Mouse (Mus musculus) limb, embryonic 12.5 days (tissue): ENCODE measurements around the gene Acadsb. TPM values are rescaled to one million over a fixed set of nuclear protein-coding genes. Genes with fewer than 3 reads are reported as not detected.
A peak's percentile ranks its signal among the peaks of the same experiment; 100 is the strongest.
"Not testable (repeated sequence)": the region's sequence is repeated elsewhere in the genome, so short reads cannot be mapped to it uniquely, and the experiment has no call there.

Source experiments
- ATAC-seq: fragments of 200-750 bp; cut with Nextera tagmentation; 2 replicates; pipeline ENCODE4 v1.8.0; 2017; ENCODE audit warnings: low read depth, moderate TSS enrichment; ENCODE audit not compliant: insufficient number of reproducible peaks, insufficient read depth, low FRiP score, low TSS enrichment
- H3K27ac ChIP-seq: fragments of 300-500 bp; sonication (generic); 2 replicates; pipeline ENCODE4 v1.5.1; 2016; ENCODE audit warnings: mild to moderate bottlenecking, moderate library complexity
- H3K27me3 ChIP-seq: fragments of 300-500 bp; sonication (generic); 2 replicates; pipeline ENCODE4 v1.6.1; 2016; ENCODE audit warnings: mild to moderate bottlenecking, moderate library complexity
- H3K36me3 ChIP-seq: fragments of 300-500 bp; sonication (generic); 2 replicates; pipeline ENCODE4 v1.6.1; 2016; ENCODE audit warnings: mild to moderate bottlenecking, moderate library complexity
- H3K4me1 ChIP-seq: fragments of 300-500 bp; sonication (generic); replicated peaks from 2 replicates; pipeline ENCODE4 v1.6.1; 2016
- H3K4me2 ChIP-seq: fragments of 300-500 bp; sonication (generic); 2 replicates; pipeline ENCODE4 v1.6.1; 2016; ENCODE audit warnings: mild to moderate bottlenecking, moderate library complexity
- H3K4me3 ChIP-seq: fragments of 300-500 bp; sonication (generic); replicated peaks from 2 replicates; pipeline ENCODE4 v1.5.1; 2016; ENCODE audit warnings: mild to moderate bottlenecking
- H3K9ac ChIP-seq: fragments of 300-500 bp; sonication (generic); replicated peaks from 2 replicates; pipeline ENCODE4 v1.6.1; 2016; ENCODE audit warnings: mild to moderate bottlenecking, moderate library complexity
- H3K9me3 ChIP-seq: fragments of 300-500 bp; sonication (generic); 2 replicates; pipeline ENCODE4 v1.6.1; 2016; ENCODE audit warnings: mild to moderate bottlenecking, moderate library complexity
- WGBS: fragments of 180-500 bp; shearing (Covaris S2); methylation state at CpG from one replicate; pipeline ENCODE4 v1.1.7; 2016; 5-methylcytosine and 5-hydroxymethylcytosine counted together
- polyA plus RNA-seq: library from polyadenylated mRNA; unstranded; fragments of >200 nt; fragmentation: Nextera tagmentation; extraction: Ambion mirVana; gene quantifications from 2 replicates; pipeline ENCODE4 v1.2.1, GENCODE M21; 2016

Acadsb gene
- 83.0 and 84.0 TPM in 2 replicates for polyA plus RNA-seq

DNA sequence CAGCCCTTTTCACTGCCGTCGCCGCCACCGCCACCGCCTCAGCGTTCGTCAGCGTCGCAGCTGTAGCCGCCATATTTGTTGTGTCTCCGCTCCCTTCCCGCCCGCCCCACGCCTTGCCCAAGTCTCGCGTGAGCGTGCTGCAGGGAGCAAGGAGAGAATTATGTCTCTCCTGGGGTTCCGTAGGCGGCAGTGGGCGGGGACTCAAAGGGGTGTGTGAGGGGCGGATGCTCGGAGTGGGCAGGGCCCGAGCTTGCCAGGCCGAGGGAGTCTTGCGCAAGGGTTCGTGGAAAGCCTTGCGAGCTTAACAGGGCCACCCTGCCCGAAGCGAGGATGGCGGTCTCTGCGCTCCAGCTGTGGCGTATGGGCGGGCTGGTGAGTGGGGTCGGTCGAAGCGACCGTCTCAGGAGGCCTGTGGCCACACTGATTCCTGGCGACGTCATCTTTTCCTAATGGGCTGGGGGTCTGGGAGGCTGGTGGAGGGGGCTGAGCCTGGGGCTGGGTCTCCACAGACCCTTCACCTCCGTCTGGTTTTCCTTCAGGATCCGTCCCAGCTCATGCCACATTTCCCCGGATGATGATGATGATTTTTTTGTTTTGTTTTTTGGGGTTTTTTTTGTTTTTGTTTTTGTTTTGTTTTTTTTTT, at the start of gene Acadsb, which contains the start of gene Ikzf5:
Gene Acadsb (plus strand): TSS at position 186 of the 643 bp plus-strand sequence.
Gene Ikzf5 (minus strand): TSS at position 106 of the 643 bp plus-strand sequence.
- ATAC-seq = peak; percentile 96
- peak within 1 kb of the TSS; percentile 94 for H3K9ac ChIP-seq
- under 1% methylated on average over 42 of the region's 42 CpGs for WGBS
- no peaks in the 10 kb centered on the region for H3K36me3 ChIP-seq
- H3K9me3 ChIP-seq = no peaks in the 10 kb centered on the region
- H3K4me2 ChIP-seq = peak within 1 kb of the TSS; percentile 70
- H3K4me1 ChIP-seq = peaks cover 29% of the 10 kb centered on the region
- peak within 1 kb of the TSS; percentile 78 for H3K27ac ChIP-seq
- H3K4me3 ChIP-seq = peak within 1 kb of the TSS; percentile 92
- no peaks in the 10 kb centered on the region for H3K27me3 ChIP-seq

DNA sequence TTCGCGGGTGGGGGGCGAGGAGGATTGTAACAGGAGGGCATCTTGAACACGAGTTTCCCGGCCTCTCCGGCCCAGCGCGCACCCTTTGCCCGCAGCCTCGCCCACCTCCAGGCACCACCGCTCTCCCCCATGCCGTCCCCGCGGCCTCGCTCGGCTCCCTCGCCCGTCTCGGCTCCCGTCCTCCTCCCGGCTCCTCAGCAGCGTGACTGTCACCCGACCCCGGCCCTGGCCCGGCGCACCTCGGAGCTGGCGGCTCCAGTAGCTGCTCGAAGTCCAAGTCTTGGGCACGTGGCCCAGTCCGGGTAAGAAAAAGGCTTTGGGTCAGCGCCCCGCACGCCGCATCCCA, 48.2 kb upstream of the Acadsb start:
- ATAC-seq = peak; percentile 86
- Histone ChIP-seq H3K4me1 (peaks cover 14% of the 10 kb centered on the region), H3K9me3 (no peaks in the 10 kb centered on the region), H3K4me3 (peak overlapping the region; percentile 78), H3K27ac (peak overlapping the region; percentile 93), H3K27me3 (no peaks in the 10 kb centered on the region), H3K36me3 (peaks cover 27% of the 10 kb centered on the region), H3K4me2 (peak overlapping the region; percentile 85), H3K9ac (peak overlapping the region; percentile 89)
- WGBS = under 1% methylated on average over 35 of the region's 35 CpGs

DNA sequence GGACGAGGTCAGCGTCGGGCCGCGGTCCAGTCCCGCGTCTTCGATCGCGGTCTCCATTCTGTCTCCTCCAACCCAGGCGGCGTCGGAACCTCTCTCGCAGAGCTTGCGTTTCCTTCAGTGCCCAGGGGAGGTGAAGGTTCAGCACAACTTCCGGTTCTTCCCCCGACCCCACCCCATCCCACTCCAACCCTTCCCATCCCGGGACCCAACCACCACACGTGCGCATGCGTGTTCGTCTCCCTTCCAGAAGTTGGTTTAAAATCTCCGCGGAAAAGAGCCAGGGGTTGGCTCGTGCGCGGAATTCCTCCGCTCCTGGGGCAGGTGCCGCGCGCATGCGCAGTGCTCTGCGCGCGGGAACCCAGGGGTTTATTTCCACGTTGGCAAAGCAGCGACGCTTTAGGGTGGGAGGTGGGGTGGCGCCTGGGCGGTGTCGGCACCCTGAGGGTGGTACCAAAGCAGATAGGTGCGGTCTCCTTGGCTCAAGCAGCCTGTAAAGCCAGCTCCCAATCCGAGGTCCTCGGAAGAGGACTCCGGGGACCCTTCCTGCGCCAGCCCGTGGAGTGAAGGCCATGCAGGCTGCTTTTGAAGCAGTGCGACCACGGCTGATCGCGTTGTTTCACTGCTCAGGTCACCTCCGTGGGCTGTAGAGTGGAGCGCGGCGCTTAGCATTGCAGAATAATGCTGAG, 47.6 kb upstream of the Acadsb start, which contains the start of gene 2310057M21Rik:
Gene 2310057M21Rik (minus strand): TSS at position 145 of the 686 bp plus-strand sequence.
- Histone ChIP-seq H3K9me3 (no peaks in the 10 kb centered on the region), H3K27me3 (no peaks in the 10 kb centered on the region), H3K27ac (peak within 1 kb of the TSS; percentile 93), H3K36me3 (peaks cover 22% of the 10 kb centered on the region), H3K4me3 (peak within 1 kb of the TSS; percentile 78), H3K4me1 (peaks cover 14% of the 10 kb centered on the region), H3K9ac (peak within 1 kb of the TSS; percentile 89), H3K4me2 (peak within 1 kb of the TSS; percentile 85)
- under 1% methylated on average over 55 of the region's 55 CpGs for WGBS
- ATAC-seq = peak; percentile 95

DNA sequence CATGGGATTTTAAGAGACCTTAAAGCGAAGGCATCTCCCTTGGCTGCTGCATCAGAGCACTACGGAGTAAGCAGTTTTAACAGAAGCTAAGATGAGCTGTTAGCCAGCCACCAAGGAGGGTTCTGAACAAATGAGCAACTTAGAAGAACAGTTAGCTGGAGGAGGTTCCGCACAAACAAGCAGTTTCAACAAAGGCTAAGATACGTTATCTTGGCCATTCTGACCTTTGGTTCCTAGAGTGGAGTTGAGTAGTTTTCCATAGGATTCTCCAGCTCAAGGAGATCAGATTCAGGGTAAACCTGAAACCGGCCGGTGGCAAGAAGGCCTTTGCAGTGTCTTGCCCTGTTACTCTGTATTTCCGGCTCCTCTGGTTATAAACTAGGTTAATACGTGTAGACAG, 46.3 kb upstream of the Acadsb start:
- Histone ChIP-seq H3K9me3 (no peaks in the 10 kb centered on the region), H3K4me2 (no peak overlapping the region), H3K9ac (no peak overlapping the region), H3K27me3 (no peaks in the 10 kb centered on the region), H3K4me3 (no peak overlapping the region), H3K36me3 (peaks cover 8% of the 10 kb centered on the region; the same call in 1 of the 2 replicates), H3K4me1 (peaks cover 14% of the 10 kb centered on the region), H3K27ac (no peak overlapping the region)
- 95% methylated on average over 8 of the region's 8 CpGs for WGBS
- no peak for ATAC-seq

DNA sequence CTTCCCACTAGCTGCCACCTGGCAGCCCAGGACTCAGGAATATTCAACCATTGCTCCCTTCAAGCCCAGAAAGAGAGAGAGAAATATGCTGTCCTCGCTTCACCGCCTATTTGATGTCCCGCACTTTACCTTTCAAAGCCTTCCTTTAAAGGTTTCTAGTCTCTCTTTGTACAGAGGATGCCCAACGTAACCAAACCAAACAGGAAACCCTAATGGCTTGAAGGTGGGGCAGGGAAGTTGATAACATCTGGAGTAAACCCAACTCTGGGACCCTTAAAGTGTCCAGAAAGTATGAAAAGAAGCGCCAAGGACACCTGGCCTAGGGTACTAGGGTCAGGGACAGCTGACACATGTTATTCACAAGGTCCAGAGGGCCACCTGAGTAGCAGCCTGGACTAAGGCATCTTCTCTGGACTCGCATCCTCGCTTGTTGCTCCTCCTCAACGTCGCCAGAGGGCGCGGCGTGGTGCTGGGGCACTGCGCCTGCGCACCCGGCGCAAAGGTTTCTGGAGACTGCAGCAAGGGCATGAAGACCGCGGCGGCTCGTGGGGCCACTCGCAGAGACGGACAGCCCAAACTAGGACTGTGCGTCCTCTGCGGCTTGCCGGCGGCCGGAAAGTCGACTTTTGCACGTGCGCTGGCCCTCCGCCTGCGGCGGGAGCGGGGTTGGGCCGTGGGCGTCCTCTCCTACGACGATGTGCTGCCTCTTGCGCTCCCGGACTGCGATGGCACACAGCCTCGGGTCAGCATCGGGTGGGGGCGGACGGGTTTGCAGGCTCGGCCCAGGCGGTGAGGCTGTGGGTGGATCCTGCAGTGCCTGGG, 39.5 kb upstream of the Acadsb start, which contains the start of gene Pstk:
Gene Pstk (plus strand): TSS at position 494 of the 822 bp plus-strand sequence.
- Histone ChIP-seq H3K9ac (peak within 1 kb of the TSS; percentile 96), H3K27me3 (no peaks in the 10 kb centered on the region), H3K36me3 (peaks cover 7% of the 10 kb centered on the region; the same call in 1 of the 2 replicates), H3K4me3 (peak within 1 kb of the TSS; percentile 76), H3K4me2 (peak within 1 kb of the TSS; percentile 73), H3K4me1 (peaks cover 10% of the 10 kb centered on the region), H3K27ac (peak within 1 kb of the TSS; percentile 97), H3K9me3 (no peaks in the 10 kb centered on the region)
- ATAC-seq = peak; percentile 91
- 5% methylated on average over 47 of the region's 47 CpGs for WGBS

DNA sequence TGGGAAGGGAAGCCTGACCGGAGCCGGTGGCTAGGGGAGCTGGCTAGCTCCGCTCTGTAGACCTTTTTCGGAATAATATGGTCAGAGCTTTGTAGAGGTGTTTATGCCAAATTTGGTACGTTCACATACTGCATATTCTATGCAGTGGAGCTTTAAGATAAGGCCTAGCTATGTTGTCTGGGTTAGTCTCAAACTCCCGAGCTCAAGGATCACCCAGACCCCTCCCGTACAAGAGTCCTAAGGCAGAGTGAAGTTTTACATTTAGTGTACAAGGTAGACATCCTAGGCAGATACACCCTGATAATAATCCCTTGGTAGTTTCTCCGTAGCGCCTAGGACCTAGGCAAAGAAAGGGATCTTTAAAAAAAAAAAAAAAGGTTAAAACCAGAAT, 38.9 kb upstream of the Acadsb start:
- ATAC-seq = peak; percentile 61; the same call in 1 of the 2 replicates
- no peaks in the 10 kb centered on the region for H3K27me3 ChIP-seq

DNA sequence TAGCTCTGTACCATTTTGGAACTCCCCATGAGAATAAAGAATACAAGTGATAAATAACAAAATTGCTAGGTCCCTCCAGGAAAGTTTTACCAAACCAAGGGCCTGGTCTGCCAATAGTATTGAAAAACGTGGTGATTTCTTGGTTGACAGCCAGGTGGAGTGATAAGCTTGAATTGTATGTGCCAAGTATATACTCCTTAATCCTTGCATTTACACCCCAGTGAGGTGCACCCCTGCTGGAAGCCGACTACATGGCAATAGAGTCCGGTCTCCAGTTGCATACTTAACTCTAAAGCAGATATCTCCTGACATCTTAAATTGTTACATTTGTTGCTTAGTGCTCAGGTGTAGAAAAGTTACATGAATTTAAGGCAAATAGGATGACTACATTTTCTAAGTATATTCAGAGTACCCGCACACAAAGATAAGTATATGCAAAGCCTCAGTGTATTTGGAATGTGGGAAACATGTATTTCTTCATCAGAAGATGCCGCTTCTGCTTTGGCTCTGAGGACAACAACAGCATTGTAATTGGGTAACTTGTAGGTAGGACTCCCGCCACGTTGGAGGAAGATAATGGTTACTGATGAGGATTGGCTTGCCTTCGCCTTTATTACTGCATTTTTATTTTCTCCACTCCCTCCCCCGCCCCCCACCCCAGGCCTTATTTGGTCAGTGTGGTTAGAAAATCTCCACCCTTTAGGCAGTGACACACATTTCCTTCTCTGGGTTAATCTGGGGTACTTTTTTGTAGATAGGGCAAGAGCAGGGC, 38.3 kb upstream of the Acadsb start:
- peaks cover 10% of the 10 kb centered on the region for H3K4me1 ChIP-seq
- peak overlapping the region; percentile 96; the same call in 1 of the 2 replicates for H3K9ac ChIP-seq
- H3K27ac ChIP-seq = no peak overlapping the region
- WGBS = 71% methylated on average over 9 of the region's 9 CpGs
- no peak for ATAC-seq
- no peaks in the 10 kb centered on the region for H3K27me3 ChIP-seq
- H3K4me2 ChIP-seq = peak overlapping the region; percentile 73
- peaks cover 7% of the 10 kb centered on the region; the same call in 1 of the 2 replicates for H3K36me3 ChIP-seq
- no peaks in the 10 kb centered on the region for H3K9me3 ChIP-seq
- H3K4me3 ChIP-seq = peak overlapping the region; percentile 76

More for the DNA sequence above, 38.9 kb upstream of the Acadsb start:
- peak overlapping the region; percentile 76 for H3K4me3 ChIP-seq
- H3K9me3 ChIP-seq = no peaks in the 10 kb centered on the region
- H3K4me2 ChIP-seq = peak overlapping the region; percentile 73
- 9% methylated on average over 9 of the region's 9 CpGs for WGBS
- H3K9ac ChIP-seq = peak overlapping the region; percentile 96
- peak overlapping the region; percentile 97 for H3K27ac ChIP-seq
- H3K4me1 ChIP-seq = peaks cover 10% of the 10 kb centered on the region
- peaks cover 7% of the 10 kb centered on the region; the same call in 1 of the 2 replicates for H3K36me3 ChIP-seq

DNA sequence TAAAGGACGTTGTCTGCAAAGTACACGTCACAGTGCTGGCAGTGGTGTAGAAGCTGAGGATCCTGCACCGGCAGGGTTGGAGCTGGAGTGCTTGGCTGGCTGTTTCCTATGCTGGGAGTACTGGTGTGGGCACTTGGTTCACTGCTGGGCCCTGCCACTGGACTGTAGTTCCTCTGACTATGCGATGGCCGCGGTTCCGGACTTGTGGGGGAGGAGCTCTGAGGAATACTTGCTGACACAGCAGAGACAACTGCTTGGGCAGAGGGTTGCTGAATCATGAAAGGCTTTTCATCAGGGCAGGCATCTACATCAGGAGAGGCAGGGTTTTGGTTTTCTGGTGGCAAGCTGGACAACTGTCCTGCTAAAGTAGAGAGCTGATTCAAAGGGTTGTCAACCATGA, 18.6 kb upstream of the Acadsb start:
- H3K27me3 ChIP-seq, H3K9ac ChIP-seq, H3K27ac ChIP-seq, ATAC-seq, H3K4me3 ChIP-seq, H3K4me1 ChIP-seq, H3K4me2 ChIP-seq, H3K9me3 ChIP-seq: not testable (repeated sequence)
- 93% methylated on average over 7 of the region's 7 CpGs for WGBS
- H3K36me3 ChIP-seq = peaks cover 57% of the 10 kb centered on the region

DNA sequence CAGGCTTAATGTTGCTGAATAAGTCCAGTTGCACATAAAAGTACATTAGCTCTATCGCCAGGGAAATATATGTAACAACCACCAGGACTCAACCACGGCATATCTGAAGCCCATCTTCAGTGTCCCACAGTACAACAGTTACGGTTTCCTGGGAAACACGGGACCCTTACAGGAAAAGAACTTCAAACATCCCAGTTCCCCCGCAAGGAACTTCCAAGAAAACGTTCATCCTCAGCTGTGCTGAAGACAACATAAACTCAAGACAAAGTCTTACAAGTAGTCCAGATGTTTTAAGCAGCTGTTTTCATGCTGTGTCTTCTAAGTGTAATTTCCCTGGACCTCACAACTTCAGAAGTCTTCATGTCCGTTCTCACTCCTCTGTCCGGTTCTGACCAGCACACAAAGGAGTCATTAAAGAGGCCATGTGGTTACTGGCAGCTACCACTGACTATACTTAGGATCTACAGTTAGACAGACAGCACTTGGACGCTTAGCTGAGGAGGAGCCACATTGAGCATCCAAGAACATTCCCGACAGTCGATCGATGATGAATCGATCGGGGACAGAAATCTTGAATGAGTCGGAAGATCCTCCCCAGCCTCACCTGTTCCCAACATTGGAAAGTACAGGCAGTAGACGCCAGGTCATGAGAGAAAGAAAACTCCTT, 947 bp upstream of the Acadsb start:
- Histone ChIP-seq H3K4me1 (peaks cover 29% of the 10 kb centered on the region), H3K4me3 (peak overlapping the region; percentile 92), H3K9me3 (no peaks in the 10 kb centered on the region), H3K4me2 (peak overlapping the region; percentile 70), H3K9ac (peak overlapping the region; percentile 94), H3K27me3 (no peaks in the 10 kb centered on the region), H3K36me3 (no peaks in the 10 kb centered on the region), H3K27ac (peak overlapping the region; percentile 75; the same call in 1 of the 2 replicates)
- no peak for ATAC-seq
- WGBS = 6% methylated on average over 16 of the region's 16 CpGs

DNA sequence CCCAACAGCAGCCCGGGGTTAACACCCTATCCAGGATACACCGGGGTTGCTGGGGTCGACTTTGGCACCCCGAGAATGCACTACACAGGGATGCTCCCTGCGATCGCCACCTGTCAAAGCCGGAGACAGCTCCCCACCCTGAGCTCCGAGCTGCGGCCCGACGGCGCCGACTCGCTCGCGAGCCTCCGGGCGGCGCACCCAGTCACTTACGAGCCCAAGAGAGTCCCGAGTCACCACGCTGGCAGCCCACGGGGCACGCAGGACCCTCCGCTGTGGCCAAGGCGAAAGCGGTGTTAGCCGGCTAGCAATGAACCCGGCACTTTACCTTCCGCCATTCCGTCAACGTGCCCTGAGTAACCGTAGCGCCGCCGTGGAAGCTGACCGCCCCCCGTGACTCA, 414 bp upstream of the Acadsb start:
- peak; percentile 20 for ATAC-seq
- H3K36me3 ChIP-seq = no peaks in the 10 kb centered on the region

More for the DNA sequence above, 414 bp upstream of the Acadsb start:
- no peaks in the 10 kb centered on the region for H3K9me3 ChIP-seq
- WGBS = under 1% methylated on average over 38 of the region's 38 CpGs
- H3K9ac ChIP-seq = peak overlapping the region; percentile 94
- H3K27ac ChIP-seq = peak overlapping the region; percentile 75
- no peaks in the 10 kb centered on the region for H3K27me3 ChIP-seq
- H3K4me1 ChIP-seq = peaks cover 29% of the 10 kb centered on the region
- peak overlapping the region; percentile 92 for H3K4me3 ChIP-seq
- H3K4me2 ChIP-seq = peak overlapping the region; percentile 70
